Mouse (Mus musculus) limb, embryonic 10.5 days (tissue): ENCODE results near the gene Mfap5. TPM values are rescaled to one million over a fixed set of nuclear protein-coding genes. Genes with fewer than 3 reads are reported as not detected.

Source experiments
- DNase-seq: peaks from one replicate; pipeline ENCODE4 v3.0.0-alpha.2; 2017; ENCODE audit warnings: low spot score
- H3K27ac ChIP-seq: fragments of 300-500 bp; sonication (generic); 2 replicates; pipeline ENCODE4 v1.5.1; 2016; ENCODE audit warnings: mild to moderate bottlenecking
- H3K27me3 ChIP-seq: fragments of 300-500 bp; sonication (generic); 2 replicates; pipeline ENCODE4 v1.6.1; 2016; ENCODE audit warnings: low read depth, mild to moderate bottlenecking; ENCODE audit not compliant: poor library complexity, severe bottlenecking
- H3K36me3 ChIP-seq: fragments of 300-500 bp; sonication (generic); 2 replicates; pipeline ENCODE4 v1.6.1; 2016; ENCODE audit warnings: mild to moderate bottlenecking, moderate library complexity
- H3K4me1 ChIP-seq: fragments of 300-500 bp; sonication (generic); 2 replicates; pipeline ENCODE4 v1.6.1; 2016
- H3K4me3 ChIP-seq: fragments of 300-500 bp; sonication (generic); 2 replicates; pipeline ENCODE4 v1.5.1; 2016; ENCODE audit warnings: mild to moderate bottlenecking, moderate library complexity
- H3K9me3 ChIP-seq: fragments of 300-500 bp; sonication (generic); replicated peaks from 2 replicates; pipeline ENCODE4 v1.6.1; 2016; ENCODE audit warnings: mild to moderate bottlenecking
- WGBS: fragments of 180-500 bp; shearing (Covaris S2); methylation state at CpG from one replicate; pipeline ENCODE4 v1.1.7; 2016; 5-methylcytosine and 5-hydroxymethylcytosine counted together
- polyA plus RNA-seq: library from polyadenylated mRNA; unstranded; fragments of >200 nt; fragmentation: Nextera tagmentation; extraction: Ambion mirVana; gene quantifications from 2 replicates; pipeline ENCODE4 v1.2.1, GENCODE M21; 2016

Gene Mfap5
- polyA plus RNA-seq, 1 experiment from 2014 or later, result 0.51 TPM

- no peaks in the 10 kb centered on the region for H3K9me3 ChIP-seq
- WGBS, result 58% methylated on average over 9 of the region's 9 CpGs
- no peak within 1 kb of the TSS for H3K27ac ChIP-seq
- no peaks in the 10 kb centered on the region for H3K4me1 ChIP-seq
- no peaks in the 10 kb centered on the region for H3K36me3 ChIP-seq
- no peak within 1 kb of the TSS for H3K4me3 ChIP-seq
- 0 out of 2 replicates have a peak, but pooled peaks cover 6% of the 10 kb centered on the region for H3K27me3 ChIP-seq
- DNase-seq, result no peak
These were observed 48.0 kb downstream of the Mfap5 start, which contains the start of gene Aicda for GRCm38 (mm10) chr6:122553606-122554005. Gene Aicda (plus strand): TSS chr6:122553801.

DNA sequence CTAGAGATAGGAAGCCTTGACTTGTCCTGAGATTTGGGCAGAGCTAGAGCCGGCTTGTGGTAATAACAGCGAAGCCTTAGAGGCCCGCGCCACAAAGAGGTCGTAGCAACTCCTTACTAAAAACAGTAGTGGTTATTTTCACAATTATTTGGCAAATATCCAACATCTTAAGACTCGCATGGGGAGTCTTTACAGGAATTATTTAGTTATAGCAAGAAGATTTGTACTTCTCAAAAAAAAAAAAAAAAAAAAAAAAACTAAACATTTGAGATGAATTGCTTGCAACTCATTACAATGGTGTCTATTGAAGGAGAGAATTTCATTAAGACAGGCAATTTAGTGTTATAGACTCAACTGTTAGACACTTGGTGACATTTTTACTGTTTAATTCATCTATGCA lies 48.5 kb downstream of the Mfap5 start:
- no peaks in the 10 kb centered on the region for H3K9me3 ChIP-seq
- WGBS, result 87% methylated on average over 6 of the region's 6 CpGs
- 0 out of 2 replicates have a peak, but pooled peaks cover 6% of the 10 kb centered on the region for H3K27me3 ChIP-seq
- no peaks in the 10 kb centered on the region for H3K36me3 ChIP-seq
- H3K4me3 ChIP-seq, result no peak overlapping the region
- DNase-seq, result no peak
- no peak overlapping the region for H3K27ac ChIP-seq
- H3K4me1 ChIP-seq, result no peaks in the 10 kb centered on the region

DNA sequence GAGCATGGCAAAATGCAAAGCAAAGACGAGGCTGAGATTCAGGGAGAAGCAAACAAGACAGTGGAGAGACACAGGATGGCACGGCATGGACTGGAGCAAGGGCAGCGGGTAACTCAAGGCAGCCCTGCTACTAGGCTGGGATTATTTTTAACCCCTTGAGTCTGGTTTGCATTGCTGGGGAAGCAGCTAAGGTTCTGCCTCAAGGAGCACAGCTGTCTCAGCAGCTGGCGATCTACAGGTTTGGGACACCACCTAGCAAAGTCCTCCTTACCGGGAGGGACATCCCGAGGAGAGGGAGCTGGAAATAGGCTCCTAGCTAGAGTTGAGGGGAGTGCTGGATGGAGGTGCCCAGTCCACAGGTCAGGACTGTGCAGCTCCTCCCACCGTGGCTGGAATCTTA lies 49.6 kb downstream of the Mfap5 start:
- Histone ChIP-seq H3K36me3 (no peaks in the 10 kb centered on the region), H3K9me3 (no peaks in the 10 kb centered on the region), H3K27ac (no peak overlapping the region), H3K4me1 (0 out of 2 replicates have a peak, but pooled peaks cover 5% of the 10 kb centered on the region), H3K27me3 (0 out of 2 replicates have a peak, but pooled peaks cover 6% of the 10 kb centered on the region), H3K4me3 (no peak overlapping the region)
- 45% methylated on average over 7 of the region's 7 CpGs for WGBS
- no peak for DNase-seq

DNA sequence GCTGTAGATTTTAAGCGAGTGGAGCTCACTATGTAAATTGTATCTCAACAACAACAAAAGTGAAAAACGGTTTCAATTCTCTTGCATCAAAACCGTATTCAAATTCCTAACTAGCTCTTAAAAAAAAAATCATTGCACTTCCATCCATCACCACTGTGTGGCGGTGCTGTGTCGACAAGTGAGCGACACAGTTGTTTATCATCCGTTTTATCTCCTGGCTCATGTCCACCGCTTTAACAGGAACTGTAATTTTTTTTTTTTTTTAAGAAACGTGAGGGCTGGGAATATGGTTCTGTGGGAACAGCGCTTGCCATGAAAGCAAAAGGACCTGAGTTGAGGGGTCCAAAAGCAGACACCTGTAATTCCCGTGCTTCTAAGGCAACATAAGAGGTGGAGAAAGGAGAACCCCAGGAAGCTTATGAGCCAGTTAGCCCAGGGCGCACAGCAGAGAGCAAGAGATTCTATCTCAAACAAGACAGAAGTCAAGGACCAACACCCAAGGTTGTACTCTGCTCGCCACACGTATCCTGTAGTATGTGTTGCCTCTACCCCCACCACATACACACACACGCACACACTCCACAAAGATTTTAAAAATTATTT lies 51.4 kb downstream of the Mfap5 start:
- no peak overlapping the region for H3K4me3 ChIP-seq
- 29% methylated on average over 15 of the region's 15 CpGs for WGBS
- DNase-seq, result peak; percentile 47
- H3K9me3 ChIP-seq, result no peaks in the 10 kb centered on the region
- 0 out of 2 replicates have a peak, but pooled peaks cover 5% of the 10 kb centered on the region for H3K4me1 ChIP-seq
- no peaks in the 10 kb centered on the region for H3K36me3 ChIP-seq
- H3K27ac ChIP-seq, result no peak overlapping the region
- H3K27me3 ChIP-seq, result peaks cover 19% of the 10 kb centered on the region; the same call in 1 of the 2 replicates

DNA sequence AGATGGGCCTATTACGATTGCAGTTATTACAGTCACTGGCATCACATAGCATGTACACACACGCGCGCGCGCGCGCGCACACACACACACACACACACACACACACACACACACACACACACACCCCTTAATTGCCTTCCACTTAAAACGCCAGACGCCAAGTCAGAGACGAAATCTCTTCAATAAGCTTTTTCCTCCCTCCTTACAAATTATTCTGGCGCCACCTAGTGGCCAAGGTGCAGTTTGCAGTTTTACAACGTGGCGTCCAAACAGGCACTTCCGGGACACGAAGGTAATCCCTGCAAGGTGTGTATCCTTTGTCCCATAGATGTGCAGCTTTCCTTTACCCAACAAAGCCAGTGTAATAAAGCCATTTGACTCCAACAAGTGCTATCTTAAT lies 54.8 kb downstream of the Mfap5 start:
- peaks cover 13% of the 10 kb centered on the region; the same call in 1 of the 2 replicates for H3K27me3 ChIP-seq
- H3K27ac ChIP-seq, result no peak overlapping the region
- 0 out of 2 replicates have a peak, but pooled peaks cover 5% of the 10 kb centered on the region for H3K4me1 ChIP-seq
- no peaks in the 10 kb centered on the region for H3K36me3 ChIP-seq
- H3K9me3 ChIP-seq, result no peaks in the 10 kb centered on the region
- WGBS, result 19% methylated on average over 17 of the region's 17 CpGs
- DNase-seq, result peak; percentile 85
- H3K4me3 ChIP-seq, result peak overlapping the region; percentile 18; the same call in 1 of the 2 replicates

GRCm38 (mm10) chr6:122561005-122561404 lies 55.4 kb downstream of the Mfap5 start:
- H3K4me1 ChIP-seq, result 0 out of 2 replicates have a peak, but pooled peaks cover 5% of the 10 kb centered on the region
- H3K4me3 ChIP-seq, result no peak overlapping the region
- H3K9me3 ChIP-seq, result no peaks in the 10 kb centered on the region
- DNase-seq, result no peak
- WGBS, result 82% methylated on average over 20 of the region's 20 CpGs
- no peaks in the 10 kb centered on the region for H3K36me3 ChIP-seq
- H3K27me3 ChIP-seq, result peaks cover 13% of the 10 kb centered on the region; the same call in 1 of the 2 replicates
- H3K27ac ChIP-seq, result no peak overlapping the region

DNA sequence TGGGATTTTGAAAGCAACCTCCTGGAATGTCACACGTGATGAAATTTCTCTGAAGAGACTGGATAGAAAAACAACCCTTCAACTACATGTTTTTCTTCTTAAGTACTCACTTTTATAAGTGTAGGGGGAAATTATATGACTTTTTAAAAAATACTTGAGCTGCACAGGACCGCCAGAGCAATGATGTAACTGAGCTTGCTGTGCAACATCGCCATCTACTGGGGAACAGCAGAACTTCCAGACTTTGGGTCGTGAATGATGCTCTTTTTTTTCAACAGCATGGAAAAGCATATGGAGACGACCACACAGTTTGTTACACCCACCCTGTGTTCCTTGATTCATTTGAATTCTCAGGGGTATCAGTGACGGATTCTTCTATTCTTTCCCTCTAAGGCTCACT lies 56.8 kb downstream of the Mfap5 start:
- 2% methylated on average over 6 of the region's 6 CpGs for WGBS
- Histone ChIP-seq H3K27ac (no peak overlapping the region), H3K4me1 (0 out of 2 replicates have a peak, but pooled peaks cover 5% of the 10 kb centered on the region), H3K9me3 (no peaks in the 10 kb centered on the region), H3K36me3 (no peaks in the 10 kb centered on the region), H3K4me3 (no peak overlapping the region), H3K27me3 (peaks cover 13% of the 10 kb centered on the region; the same call in 1 of the 2 replicates)
- peak; percentile 71 for DNase-seq

DNA sequence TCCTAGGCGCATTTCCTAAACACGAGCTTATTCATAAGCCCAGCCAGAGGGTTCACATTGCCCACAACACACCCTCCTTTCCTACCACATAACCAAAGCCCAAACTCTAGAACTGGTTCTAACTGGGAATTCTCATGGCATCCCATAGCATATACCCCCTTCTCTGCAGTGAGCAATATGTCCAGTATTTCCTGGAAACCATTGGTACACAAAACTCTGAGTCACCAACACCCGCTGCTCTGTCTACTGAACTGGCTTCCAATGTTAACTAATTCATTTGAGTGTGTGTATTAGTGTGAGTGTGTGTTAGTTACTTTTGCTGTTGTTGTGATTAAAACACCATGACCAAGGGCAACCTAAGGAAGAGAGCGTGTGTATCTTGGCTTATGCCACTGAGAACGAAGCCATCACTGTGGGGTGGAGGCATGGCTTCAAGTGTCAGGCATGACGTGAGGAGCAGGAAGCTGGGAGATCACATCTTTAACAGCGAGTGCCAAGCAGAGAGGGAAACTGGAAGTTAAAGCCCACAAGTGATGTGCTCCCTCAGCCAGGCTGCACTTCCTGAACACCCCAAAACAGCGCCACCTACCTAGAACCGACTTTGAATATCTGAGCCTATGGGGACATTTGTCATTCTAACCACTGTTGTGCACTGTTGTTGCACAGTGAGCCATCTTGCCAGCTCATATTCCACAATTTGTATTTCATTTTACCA lies 59.6 kb downstream of the Mfap5 start:
- no peaks in the 10 kb centered on the region for H3K36me3 ChIP-seq
- peaks cover 13% of the 10 kb centered on the region; the same call in 1 of the 2 replicates for H3K27me3 ChIP-seq
- H3K4me3 ChIP-seq, result no peak overlapping the region
- H3K9me3 ChIP-seq, result no peaks in the 10 kb centered on the region
- DNase-seq, result no peak
- WGBS, result 89% methylated on average over 9 of the region's 9 CpGs
- H3K4me1 ChIP-seq, result no peaks in the 10 kb centered on the region
- no peak overlapping the region for H3K27ac ChIP-seq

DNA sequence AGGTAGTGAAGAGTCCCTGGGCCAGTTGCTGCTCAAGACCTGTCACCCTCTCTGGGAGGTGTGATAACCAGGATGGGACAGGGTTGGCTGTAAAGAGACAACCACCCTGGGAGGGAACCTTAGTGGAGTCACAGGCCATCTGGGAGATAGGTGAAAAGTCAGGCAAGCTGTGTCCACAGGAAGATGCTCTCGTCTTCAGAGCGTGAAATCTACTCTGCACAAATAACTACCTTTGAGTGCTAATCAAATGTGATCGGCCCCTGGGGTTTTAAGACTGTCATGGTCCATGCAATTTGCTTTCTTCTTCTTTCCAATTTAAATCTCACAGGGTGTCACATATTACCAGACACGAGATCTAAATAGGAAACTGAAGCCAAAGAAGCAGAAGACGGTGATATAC lies 63.5 kb downstream of the Mfap5 start:
- H3K4me1 ChIP-seq, result no peaks in the 10 kb centered on the region
- WGBS, result 85% methylated on average over 5 of the region's 5 CpGs
- no peaks in the 10 kb centered on the region for H3K36me3 ChIP-seq
- no peaks in the 10 kb centered on the region for H3K9me3 ChIP-seq
- H3K27me3 ChIP-seq, result no peaks in the 10 kb centered on the region
- H3K4me3 ChIP-seq, result no peak overlapping the region
- no peak overlapping the region for H3K27ac ChIP-seq
- DNase-seq, result no peak

DNA sequence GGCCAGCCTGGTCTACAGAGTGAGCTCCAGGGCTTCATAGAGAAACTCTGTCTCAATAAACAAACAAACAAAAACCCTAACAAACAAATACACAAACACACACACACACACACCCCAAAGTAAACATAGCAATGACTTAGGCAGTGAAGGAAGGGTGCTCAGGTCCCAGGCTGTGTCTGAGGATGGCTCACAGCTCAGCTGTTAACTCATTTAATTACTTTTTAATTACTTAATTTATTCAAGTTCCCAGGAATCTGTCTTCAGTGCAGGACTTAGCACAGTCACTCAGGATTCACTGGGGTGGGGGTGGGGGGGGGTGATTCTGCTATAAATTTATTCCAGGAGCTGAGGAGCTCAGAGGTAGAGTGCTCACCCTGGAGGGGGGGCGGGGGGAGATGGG lies 64.1 kb downstream of the Mfap5 start:
- Histone ChIP-seq H3K27me3 (no peaks in the 10 kb centered on the region), H3K36me3 (no peaks in the 10 kb centered on the region), H3K9me3 (no peaks in the 10 kb centered on the region), H3K27ac (no peak overlapping the region), H3K4me3 (no peak overlapping the region), H3K4me1 (no peaks in the 10 kb centered on the region)
- no peak for DNase-seq
- WGBS, result 56% methylated on average over 1 of the region's 1 CpGs

DNA sequence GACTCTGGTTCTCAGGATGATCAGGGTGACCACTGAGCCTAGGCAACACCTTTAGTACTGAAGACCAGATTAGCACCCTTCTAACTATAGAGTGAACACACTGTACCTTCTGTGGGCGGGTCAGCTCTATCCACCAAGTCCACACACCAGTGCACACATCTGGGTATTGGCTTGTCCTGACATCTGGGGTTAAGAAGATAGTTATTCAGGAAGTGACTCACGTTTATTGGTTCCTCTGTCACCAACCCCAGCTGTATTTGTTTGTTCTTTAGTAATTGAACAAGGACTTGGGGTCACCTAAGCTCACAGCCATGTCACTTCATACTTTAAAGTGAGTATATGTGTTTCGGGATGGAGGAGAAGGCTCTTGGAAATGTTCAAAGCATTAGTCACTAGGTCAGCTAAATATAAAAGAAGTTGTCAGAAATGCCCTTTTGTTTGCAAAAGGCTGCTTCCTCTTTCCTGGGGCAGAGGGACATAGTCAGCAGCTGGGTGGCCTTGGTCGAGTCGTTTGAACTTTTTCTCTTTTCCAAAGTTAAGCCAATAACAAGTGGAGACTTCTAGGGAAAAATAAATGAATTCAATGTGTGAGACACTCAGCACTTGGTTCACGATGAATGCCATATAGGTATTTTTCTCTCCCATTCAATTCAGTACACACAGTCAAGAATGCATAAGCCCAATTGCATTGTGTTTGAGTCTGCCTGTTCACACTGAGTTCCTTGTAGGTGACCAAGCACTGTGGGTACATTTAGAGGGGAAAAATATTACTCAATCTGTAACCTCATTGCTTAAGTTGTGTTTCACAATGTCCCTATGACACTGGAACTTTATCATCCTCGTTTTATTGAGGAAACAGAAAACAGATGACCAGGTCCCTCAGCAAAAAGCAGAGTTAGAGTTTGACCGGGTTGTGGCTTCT lies 65.3 kb downstream of the Mfap5 start:
- H3K4me1 ChIP-seq, result no peaks in the 10 kb centered on the region
- H3K4me3 ChIP-seq, result no peak overlapping the region
- 63% methylated on average over 8 of the region's 8 CpGs for WGBS
- no peak overlapping the region for H3K27ac ChIP-seq
- DNase-seq, result no peak
- H3K27me3 ChIP-seq, result no peaks in the 10 kb centered on the region
- no peaks in the 10 kb centered on the region for H3K9me3 ChIP-seq
- H3K36me3 ChIP-seq, result no peaks in the 10 kb centered on the region

DNA sequence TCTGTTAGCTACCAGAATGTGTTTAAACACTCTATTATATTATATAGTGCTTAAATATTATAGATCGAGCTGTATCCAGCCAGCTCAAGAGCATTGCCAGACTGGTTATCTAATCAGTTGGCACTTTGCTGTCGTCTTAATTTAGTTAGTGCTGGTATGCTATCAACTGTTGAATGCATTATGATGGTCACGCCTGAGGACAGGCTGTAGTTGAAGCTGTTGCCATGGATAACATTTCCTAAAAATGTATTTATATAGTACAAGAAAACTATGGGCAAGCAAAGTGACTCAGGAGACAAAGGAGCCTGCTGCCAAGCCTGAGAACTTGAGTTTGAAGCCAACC lies 65.9 kb downstream of the Mfap5 start:
- Histone ChIP-seq H3K4me3 (no peak overlapping the region), H3K9me3 (no peaks in the 10 kb centered on the region), H3K4me1 (no peaks in the 10 kb centered on the region), H3K36me3 (no peaks in the 10 kb centered on the region), H3K27me3 (no peaks in the 10 kb centered on the region), H3K27ac (no peak overlapping the region)
- 87% methylated on average over 3 of the region's 3 CpGs for WGBS
- DNase-seq, result no peak
